Mouse (Mus musculus): ENCODE measurements around the gene Gnb1.

The Gnb1 gene

DNA sequence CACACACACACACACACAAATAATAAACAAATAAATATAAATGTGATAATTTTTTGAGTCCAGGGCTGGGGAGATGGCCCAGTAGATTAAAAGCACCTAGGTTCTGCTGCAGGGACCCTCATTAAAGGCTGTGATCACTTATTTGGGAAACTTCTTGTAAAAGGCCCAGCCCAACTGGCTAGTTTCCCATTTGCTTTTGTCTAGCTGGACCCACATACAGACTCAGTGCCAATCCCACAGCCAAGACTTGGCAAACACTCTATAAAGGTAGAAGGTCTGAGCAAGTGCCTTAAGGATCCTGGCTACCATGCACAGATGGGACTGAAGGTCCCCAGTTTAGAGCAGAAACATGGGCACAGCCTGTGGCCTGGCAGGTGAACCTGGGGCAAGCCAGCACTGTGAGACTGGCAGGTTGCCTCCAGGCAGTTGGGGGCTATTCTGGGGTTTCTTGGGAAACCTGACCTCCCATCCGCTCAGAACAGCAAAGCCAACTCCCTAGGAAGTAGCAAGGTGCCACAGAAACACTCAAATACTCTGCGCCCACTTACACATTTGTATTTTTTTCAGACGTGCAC lies 18.4 kb upstream of the Gnb1 start:
- TF ChIP-seq GATA4 (IDR thresholded peaks at IDR 0.05; ENCODE audit: insufficient replicate concordance, low read length): no peak

GRCm38 (mm10) chr4:155473319-155473718 lies 17.8 kb upstream of the Gnb1 start:
- no peak for TF ChIP-seq GATA4 (IDR thresholded peaks at IDR 0.05; ENCODE audit: insufficient replicate concordance, low read length)

DNA sequence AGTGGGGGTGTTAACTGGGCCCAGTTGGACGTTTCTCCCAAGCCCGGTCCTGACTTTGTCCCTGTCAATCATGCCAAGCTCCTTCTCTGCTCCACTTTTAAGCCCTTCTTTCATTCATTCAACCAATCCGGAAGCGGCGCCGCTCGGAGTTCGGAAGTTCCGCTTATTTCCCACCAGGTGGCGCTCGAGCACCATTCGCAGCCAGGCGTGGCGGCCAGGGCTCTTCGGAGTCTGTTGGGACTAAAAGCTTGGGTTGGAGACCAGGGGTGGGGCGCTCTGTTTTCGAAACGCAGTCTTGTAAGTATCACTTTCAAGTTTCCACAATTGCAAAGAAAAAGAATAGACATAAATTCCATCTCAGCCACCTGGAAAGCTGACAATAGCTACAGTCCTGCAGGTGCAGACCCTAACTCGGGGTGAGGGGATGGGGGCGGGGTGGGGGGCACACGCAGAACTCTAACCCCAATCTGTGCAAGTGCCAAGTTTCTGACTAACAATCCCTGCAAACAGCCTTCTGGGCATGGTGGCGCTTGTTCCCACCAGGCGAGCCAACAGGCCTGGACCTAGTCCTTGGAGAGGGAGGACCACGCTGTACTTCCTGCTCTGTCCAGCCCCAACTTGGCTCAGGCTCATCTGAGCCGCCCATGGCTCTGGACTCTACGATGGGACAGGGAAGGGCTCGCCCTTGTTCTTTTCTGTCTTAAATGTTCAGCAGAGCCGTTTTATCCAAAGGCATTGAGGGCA lies 9.6 kb upstream of the Gnb1 start:
- TF ChIP-seq GATA4 (IDR thresholded peaks at IDR 0.05; ENCODE audit: insufficient replicate concordance, low read length): no peak

- TF ChIP-seq GATA4 (IDR thresholded peaks at IDR 0.05; ENCODE audit: insufficient replicate concordance, low read length): no peak
These were observed 9.1 kb upstream of the Gnb1 start for GRCm38 (mm10) chr4:155482125-155482480.

GRCm38 (mm10) chr4:155482733-155483540 lies 8.2 kb upstream of the Gnb1 start:
- TF ChIP-seq GATA4 (IDR thresholded peaks at IDR 0.05; ENCODE audit: insufficient replicate concordance, low read length): no peak

DNA sequence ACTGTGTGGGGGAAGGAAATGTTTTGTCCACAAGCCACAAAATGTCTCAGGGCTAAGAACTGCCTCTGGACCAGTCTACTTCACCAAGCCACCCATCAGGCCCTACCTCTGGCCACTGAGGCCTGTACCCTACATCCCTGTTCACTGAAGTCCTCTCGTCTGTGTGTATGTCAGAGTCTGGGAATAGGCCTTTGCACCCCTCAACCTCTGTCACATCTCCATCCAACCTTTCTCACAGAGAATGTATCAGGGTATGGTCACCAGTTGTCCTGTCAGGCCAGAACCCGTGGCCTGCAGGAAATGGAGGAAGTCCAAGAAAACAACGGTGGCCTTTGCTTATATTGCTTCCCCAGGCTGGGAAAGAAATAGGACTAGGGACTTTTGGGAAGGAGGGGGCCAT lies 5.6 kb upstream of the Gnb1 start:
- TF ChIP-seq GATA4 (IDR thresholded peaks at IDR 0.05; ENCODE audit: insufficient replicate concordance, low read length): no peak

DNA sequence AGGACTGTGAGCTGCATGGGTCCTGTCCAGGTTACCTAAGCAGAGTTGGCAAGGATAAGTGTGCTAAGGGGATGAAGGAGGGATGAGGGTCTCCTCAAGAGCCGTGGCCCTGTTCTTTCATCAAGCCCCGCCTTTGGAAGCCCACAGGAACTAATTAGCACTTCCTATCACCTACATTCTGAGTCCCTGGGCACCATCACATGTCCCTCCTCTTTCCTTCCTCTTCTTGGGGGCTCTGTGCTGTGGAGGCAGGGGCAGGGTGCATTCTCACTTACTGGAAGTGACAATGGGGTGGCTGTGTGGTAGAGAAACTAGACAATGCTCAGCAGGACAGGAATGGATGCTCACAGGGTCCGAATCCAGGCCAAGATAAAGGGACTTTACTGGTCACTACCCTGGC lies 3.4 kb upstream of the Gnb1 start:
- TF ChIP-seq GATA4 (IDR thresholded peaks at IDR 0.05; ENCODE audit: insufficient replicate concordance, low read length): no peak

DNA sequence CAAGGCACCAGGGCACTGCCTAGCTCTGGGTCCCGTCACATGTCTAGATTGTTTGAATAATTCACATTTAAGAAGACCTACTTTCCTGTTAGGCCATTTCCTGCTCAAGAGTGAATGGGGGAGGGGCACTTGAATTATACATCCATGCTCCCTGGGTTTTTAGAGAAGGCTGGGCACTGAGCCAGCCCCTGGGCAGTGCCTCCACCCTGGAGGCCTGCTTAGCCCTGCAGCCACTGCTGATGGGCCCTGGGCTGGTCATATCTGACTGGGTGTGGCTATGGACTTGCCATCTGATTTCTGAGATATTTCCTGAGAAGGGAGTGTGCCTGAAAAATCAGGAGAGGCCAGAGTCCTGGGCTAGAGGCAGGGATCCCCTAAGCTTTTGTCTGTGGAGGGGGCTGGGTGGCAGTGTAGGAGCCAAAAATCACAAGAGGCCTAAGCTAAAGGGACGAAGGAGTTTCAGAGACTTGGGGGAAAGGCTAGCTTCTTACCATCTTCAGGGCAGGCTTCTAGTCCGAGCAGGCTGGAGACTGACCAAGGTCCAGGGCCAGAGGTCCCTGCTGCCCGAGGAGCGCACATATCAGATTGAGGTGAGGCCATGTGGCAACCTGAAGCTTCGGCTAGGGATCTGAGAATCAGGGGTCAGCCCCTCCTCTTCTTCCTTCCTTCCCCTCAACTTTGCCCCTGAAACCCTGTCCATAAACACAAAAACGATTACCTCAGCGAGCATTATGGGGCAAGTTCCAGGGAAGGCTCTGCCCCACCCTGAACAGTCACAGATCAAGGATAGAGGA lies 2.7 kb upstream of the Gnb1 start:
- TF ChIP-seq GATA4 (IDR thresholded peaks at IDR 0.05; ENCODE audit: insufficient replicate concordance, low read length): peak; percentile 25; the same call in 1 of the 2 replicates

- no peak for TF ChIP-seq GATA4 (IDR thresholded peaks at IDR 0.05; ENCODE audit: insufficient replicate concordance, low read length)
These were observed 1.8 kb upstream of the Gnb1 start for GRCm38 (mm10) chr4:155489101-155489970.

DNA sequence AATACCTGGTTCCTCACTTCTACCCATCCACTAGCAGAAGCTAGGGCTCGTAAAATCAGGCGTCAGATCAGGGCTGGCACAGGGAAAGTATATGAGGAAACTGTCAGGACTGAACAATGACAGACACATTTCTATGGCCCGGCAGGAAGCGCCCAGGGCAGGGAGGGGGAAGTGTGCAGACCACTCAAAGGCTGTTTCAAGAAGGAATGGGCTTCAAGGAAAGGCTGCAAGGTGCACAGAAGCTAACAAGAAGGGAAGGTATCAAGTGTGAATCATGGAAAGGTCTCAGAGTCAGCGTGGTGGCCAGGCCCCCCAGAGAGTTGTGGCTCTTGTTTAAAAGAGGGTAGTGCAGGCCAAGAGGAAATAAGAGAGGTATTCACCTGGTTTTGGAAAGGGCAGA lies 705 bp upstream of the Gnb1 start:
- no peak for TF ChIP-seq GATA4 (IDR thresholded peaks at IDR 0.05; ENCODE audit: insufficient replicate concordance, low read length)

DNA sequence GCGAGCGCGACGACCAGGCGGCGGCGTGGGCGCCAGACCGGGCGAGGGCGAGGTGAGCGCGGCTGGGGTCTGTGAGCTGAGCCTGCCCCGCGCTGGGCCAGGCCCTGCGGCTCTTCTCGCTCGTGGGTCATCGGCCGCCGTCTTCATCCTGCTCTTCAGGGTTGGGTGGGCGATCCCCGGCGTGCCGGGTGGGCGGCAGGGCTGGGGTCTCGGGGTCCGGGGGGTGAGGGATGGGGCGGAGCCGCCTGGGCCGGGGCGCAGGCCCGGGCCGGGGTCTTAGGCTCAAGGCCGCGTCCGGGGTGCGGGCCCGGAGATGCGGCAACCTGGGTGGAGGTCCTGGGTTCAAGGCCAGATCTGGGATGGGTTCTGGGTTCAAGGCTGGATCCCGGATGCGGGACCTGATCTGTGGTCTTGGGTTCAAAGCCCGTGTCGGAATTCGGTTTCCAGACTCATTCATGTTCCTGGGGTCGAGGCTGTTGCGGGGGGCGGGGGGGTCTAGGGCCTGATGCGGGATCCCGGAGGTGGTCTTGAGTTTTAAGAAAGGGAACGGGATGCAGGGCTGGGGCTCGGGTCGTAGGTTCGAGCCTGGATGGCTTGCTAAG lies 469 bp downstream of the Gnb1 start:
- TF ChIP-seq GATA4 (IDR thresholded peaks at IDR 0.05; ENCODE audit: insufficient replicate concordance, low read length): no peak

- no peak; the same call in 1 of the 2 replicates for TF ChIP-seq GATA4 (IDR thresholded peaks at IDR 0.05; ENCODE audit: insufficient replicate concordance, low read length)
These were observed 1.0 kb downstream of the Gnb1 start for GRCm38 (mm10) chr4:155492131-155492633.

GRCm38 (mm10) chr4:155494891-155495290 lies 3.7 kb downstream of the Gnb1 start:
- TF ChIP-seq GATA4 (IDR thresholded peaks at IDR 0.05; ENCODE audit: insufficient replicate concordance, low read length): no peak

DNA sequence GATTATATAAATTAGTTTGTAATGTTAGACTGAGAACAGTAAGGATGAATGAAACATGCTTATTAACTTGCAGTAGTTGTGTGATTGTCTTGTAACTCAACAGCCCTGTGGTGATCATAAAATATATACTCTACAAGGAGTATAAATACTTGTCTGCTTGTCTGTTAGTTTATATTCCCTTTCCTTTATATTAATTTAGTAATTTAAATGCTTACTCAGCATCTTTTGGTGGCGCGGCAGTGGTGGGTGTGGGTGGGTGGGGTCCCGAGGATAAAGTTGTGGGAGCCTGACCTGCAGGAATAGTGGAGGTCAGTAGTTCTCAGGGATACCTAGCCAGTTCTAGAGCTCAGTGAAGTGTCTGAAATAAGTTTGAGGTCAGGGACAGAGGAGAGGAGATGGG lies 6.8 kb downstream of the Gnb1 start:
- TF ChIP-seq GATA4 (IDR thresholded peaks at IDR 0.05; ENCODE audit: insufficient replicate concordance, low read length): no peak
